Mouse (Mus musculus) E14TG2a.4 (cell line): ENCODE measurements around the gene 4930432M17Rik.

Experiments used
- CTCF ChIP-seq: conservative IDR thresholded peaks from 2 replicates; pipeline ENCODE4 v1.5.1; 2014; ENCODE audit warnings: low read length
- POU5F1 ChIP-seq: IDR thresholded peaks from 2 replicates; pipeline ENCODE4 v1.6.1; 2014; ENCODE audit warnings: low read length, borderline replicate concordance

DNA sequence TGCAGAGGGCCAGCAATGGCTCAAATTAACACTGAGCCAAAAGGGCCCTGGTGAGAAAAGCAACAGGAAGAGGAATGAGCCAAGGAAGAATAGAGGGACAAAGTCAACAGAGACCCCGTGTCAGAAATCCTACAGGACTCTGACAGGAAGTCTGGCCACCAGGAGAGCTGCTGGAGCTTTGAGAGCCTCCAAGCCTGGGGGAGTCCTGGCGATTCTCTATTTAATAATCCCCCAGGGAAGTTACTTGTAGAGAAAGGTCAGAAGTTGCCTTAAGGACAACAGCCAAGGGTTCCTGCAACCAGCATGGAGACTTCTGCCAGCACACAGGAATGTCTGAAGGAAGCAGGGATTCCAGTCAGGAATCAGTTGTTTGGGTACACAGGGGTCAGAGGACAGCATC, 30.0 kb upstream of the 4930432M17Rik start:
- TF ChIP-seq CTCF: no peak
- no peak for TF ChIP-seq POU5F1
